Mouse (Mus musculus): ENCODE data around the gene Aloxe3. TPM values are rescaled to one million over a fixed set of nuclear protein-coding genes. Genes with fewer than 3 reads are reported as not detected.

Gene Aloxe3
- polyA plus RNA-seq, 1 experiment from 2014 or later, result 0.29 TPM

DNA sequence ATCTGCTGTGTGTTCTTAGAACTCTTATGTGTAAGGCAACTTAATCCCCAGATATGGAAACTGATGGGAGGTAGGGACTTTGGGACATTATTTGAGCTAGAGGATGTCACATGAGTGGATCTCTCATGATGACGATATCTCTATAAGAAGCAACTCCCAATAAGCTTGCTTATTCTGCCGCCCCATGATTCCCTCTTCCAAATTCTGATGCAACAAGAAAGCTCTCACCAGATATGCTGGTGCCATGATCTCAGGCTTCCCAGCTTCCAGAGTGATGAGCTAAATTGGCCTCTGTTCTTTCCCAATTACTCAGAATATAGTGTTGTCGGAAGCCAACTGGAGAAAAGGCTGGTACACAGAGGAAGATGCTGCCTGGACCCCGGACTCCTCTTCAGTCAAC, 13.8 kb upstream of the Aloxe3 start:
- no peak for ATAC-seq
- Histone ChIP-seq H3K27ac (no peak overlapping the region), H3K4me2 (replicated peaks) (no peak overlapping the region), H3K4me1 (replicated peaks) (0 out of 2 replicates have a peak, but pooled peaks cover 12% of the 10 kb centered on the region), H3K27me3 (replicated peaks) (no peaks in the 10 kb centered on the region), H3K9me3 (no peaks in the 10 kb centered on the region), H3K4me3 (replicated peaks) (no peak overlapping the region), H3K9ac (no peak overlapping the region), H3K36me3 (peaks cover 19% of the 10 kb centered on the region)
- WGBS, result 61% methylated on average over 4 of the region's 4 CpGs

GRCm38 (mm10) chr11:69114018-69114417, 11.7 kb upstream of the Aloxe3 start:
- H3K9ac ChIP-seq, result no peak overlapping the region
- no peak overlapping the region for H3K4me2 ChIP-seq (replicated peaks)
- ATAC-seq, result no peak
- no peak overlapping the region for H3K27ac ChIP-seq
- no peak overlapping the region for H3K4me3 ChIP-seq (replicated peaks)
- H3K9me3 ChIP-seq, result no peaks in the 10 kb centered on the region
- H3K36me3 ChIP-seq, result peaks cover 2% of the 10 kb centered on the region
- peaks cover 20% of the 10 kb centered on the region for H3K4me1 ChIP-seq (replicated peaks)
- H3K27me3 ChIP-seq (replicated peaks), result no peaks in the 10 kb centered on the region
- WGBS, result 71% methylated on average over 3 of the region's 3 CpGs

DNA sequence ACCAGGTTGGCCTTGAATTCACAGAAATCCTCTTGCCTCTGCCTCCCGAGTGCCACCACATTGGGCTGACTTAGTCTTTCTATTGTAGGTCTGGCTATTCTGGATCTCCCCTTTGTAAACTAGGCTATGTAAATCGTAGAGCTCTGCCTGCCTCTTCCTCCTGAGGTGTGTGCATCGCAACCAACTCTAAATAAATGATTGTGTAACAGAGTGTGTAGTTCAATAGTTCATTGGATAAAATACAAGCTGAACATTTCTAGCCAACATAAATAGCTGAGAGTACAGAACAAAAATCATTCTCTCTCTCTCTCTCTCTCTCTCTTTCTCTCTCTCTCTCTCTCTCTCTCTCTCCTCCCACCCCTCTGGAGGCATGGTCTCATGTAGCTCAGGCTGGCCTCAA, 11.1 kb upstream of the Aloxe3 start:
- Histone ChIP-seq H3K4me3 (replicated peaks) (no peak overlapping the region), H3K9me3 (no peaks in the 10 kb centered on the region), H3K4me2 (replicated peaks) (no peak overlapping the region), H3K36me3 (no peaks in the 10 kb centered on the region), H3K27ac (no peak overlapping the region), H3K27me3 (replicated peaks) (no peaks in the 10 kb centered on the region), H3K4me1 (replicated peaks) (peaks cover 21% of the 10 kb centered on the region), H3K9ac (no peak overlapping the region)
- 83% methylated on average over 3 of the region's 3 CpGs for WGBS
- no peak for ATAC-seq

DNA sequence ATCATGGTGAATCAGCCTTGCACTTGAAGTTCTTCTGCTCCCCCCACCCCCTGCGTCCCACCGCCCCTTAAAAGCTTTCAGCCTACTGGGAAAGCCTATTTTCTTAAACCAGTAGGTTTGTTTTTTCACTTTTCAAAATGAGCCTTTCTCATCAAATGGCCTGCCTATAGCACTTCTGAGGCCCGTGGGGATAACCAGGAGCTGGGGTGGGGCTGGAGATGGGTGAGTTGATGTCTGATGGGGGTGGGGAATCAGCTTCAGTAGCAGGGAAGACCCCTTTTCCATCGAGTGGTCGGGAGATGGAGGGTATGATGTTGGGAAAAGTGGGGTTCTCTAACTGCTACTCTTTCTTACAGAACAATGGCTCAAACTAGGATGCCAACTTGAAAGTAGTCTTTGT, 8.9 kb upstream of the Aloxe3 start:
- 51% methylated on average over 5 of the region's 5 CpGs for WGBS

GRCm38 (mm10) chr11:69117737-69118695, 7.7 kb upstream of the Aloxe3 start:
- Histone ChIP-seq H3K27ac (peak overlapping the region; percentile 72), H3K4me2 (replicated peaks) (peak overlapping the region; percentile 86), H3K4me3 (replicated peaks) (peak overlapping the region; percentile 76), H3K27me3 (replicated peaks) (no peaks in the 10 kb centered on the region), H3K4me1 (replicated peaks) (peaks cover 37% of the 10 kb centered on the region), H3K36me3 (no peaks in the 10 kb centered on the region), H3K9me3 (no peaks in the 10 kb centered on the region), H3K9ac (peak overlapping the region; percentile 65)
- WGBS, result under 1% methylated on average over 45 of the region's 45 CpGs
- ATAC-seq, result peak; percentile 42

More for the DNA sequence above, 8.9 kb upstream of the Aloxe3 start:
- H3K27ac ChIP-seq, result no peak overlapping the region
- no peak for ATAC-seq
- H3K36me3 ChIP-seq, result no peaks in the 10 kb centered on the region
- no peaks in the 10 kb centered on the region for H3K9me3 ChIP-seq
- H3K9ac ChIP-seq, result no peak overlapping the region
- no peaks in the 10 kb centered on the region for H3K27me3 ChIP-seq (replicated peaks)
- peak overlapping the region; percentile 86; the same call in 1 of the 2 replicates for H3K4me2 ChIP-seq (replicated peaks)
- H3K4me3 ChIP-seq (replicated peaks), result no peak overlapping the region
- H3K4me1 ChIP-seq (replicated peaks), result peaks cover 35% of the 10 kb centered on the region

DNA sequence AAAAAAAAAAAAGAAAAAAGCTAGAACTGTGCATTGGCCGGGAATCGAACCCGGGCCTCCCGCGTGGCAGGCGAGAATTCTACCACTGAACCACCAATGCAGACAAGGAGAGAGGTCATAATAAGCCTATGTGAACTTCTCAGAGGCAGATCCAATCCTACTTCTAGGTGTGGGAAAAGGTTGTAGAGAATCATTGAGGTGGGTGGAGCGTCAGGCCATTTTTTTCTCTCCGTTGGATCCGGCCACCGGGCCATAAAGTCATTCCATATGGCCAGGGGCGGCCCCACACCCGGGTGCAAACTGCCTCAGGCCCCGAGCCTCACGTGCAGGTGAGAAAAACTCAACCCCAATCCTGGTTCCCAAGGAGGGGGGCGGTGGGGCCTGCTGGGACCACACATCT, 6.9 kb upstream of the Aloxe3 start:
- Histone ChIP-seq H3K36me3 (no peaks in the 10 kb centered on the region), H3K4me2 (replicated peaks) (peak overlapping the region; percentile 92), H3K9ac (peak overlapping the region; percentile 22; the same call in 1 of the 2 replicates), H3K4me3 (replicated peaks) (peak overlapping the region; percentile 76), H3K9me3 (no peaks in the 10 kb centered on the region), H3K4me1 (replicated peaks) (peaks cover 37% of the 10 kb centered on the region), H3K27ac (peak overlapping the region; percentile 72; the same call in 1 of the 2 replicates), H3K27me3 (replicated peaks) (no peaks in the 10 kb centered on the region)
- 0% methylated on average over 15 of the region's 15 CpGs for WGBS
- ATAC-seq, result peak; percentile 29

- Histone ChIP-seq H3K4me3 (replicated peaks) (peak overlapping the region; percentile 79), H3K4me2 (replicated peaks) (peak overlapping the region; percentile 92), H3K27me3 (replicated peaks) (no peaks in the 10 kb centered on the region), H3K9ac (peak overlapping the region; percentile 26; the same call in 1 of the 2 replicates), H3K4me1 (replicated peaks) (peaks cover 37% of the 10 kb centered on the region), H3K36me3 (no peaks in the 10 kb centered on the region), H3K27ac (no peak overlapping the region), H3K9me3 (no peaks in the 10 kb centered on the region)
- WGBS, result 49% methylated on average over 14 of the region's 14 CpGs
- ATAC-seq, result no peak
Observed at GRCm38 (mm10) chr11:69119446-69120155, 6.1 kb upstream of the Aloxe3 start.

DNA sequence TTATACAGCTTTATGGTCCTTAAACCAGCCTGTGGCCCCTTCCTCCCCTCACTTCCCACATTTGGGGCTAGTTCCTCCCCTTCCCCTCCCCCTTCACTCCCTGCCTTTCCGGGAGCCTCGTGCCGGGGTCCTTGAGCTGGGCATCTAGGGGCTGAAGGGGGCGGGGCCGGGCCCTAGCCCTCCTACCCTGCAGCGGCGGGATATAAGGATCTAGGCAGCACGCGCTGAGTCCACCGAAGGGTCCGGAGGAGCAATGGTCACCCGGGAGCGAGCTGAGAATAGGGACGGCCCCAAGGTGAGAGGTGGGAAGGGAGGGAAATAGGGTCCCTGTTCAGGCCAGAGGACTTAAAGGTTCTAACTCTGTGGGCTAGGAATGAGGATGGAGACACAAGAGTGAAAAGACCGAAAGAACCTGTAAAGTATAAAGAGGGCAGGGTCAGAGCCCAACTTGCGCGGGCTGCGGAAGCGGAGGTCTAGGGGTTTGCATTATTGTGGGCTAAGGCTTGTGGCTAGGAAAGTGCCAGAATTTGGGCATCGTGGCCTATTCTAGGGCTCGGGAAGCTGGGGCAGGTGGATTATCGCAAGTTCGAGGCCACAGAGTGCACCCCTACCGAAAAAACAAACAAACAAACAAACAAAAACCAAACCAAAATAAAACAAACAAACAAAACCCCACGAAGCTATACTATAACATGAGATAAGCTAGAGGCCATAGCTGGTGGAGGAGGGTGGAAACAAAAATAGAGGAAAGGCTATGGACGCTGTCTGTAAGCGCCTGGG, 5.3 kb upstream of the Aloxe3 start, which contains the start of gene Hes7:
TSS of gene Hes7 (plus strand) at position 184 of the 780 bp plus-strand sequence.
- H3K4me1 ChIP-seq (replicated peaks), result peaks cover 37% of the 10 kb centered on the region
- 3% methylated on average over 27 of the region's 27 CpGs for WGBS
- H3K27ac ChIP-seq, result peak within 1 kb of the TSS; percentile 93; the same call in 1 of the 2 replicates
- no peaks in the 10 kb centered on the region for H3K27me3 ChIP-seq (replicated peaks)
- H3K4me2 ChIP-seq (replicated peaks), result peak within 1 kb of the TSS; percentile 92
- peak within 1 kb of the TSS; percentile 78 for H3K9ac ChIP-seq
- H3K36me3 ChIP-seq, result no peaks in the 10 kb centered on the region
- ATAC-seq, result no peak
- no peaks in the 10 kb centered on the region for H3K9me3 ChIP-seq
- H3K4me3 ChIP-seq (replicated peaks), result peak within 1 kb of the TSS; percentile 79

DNA sequence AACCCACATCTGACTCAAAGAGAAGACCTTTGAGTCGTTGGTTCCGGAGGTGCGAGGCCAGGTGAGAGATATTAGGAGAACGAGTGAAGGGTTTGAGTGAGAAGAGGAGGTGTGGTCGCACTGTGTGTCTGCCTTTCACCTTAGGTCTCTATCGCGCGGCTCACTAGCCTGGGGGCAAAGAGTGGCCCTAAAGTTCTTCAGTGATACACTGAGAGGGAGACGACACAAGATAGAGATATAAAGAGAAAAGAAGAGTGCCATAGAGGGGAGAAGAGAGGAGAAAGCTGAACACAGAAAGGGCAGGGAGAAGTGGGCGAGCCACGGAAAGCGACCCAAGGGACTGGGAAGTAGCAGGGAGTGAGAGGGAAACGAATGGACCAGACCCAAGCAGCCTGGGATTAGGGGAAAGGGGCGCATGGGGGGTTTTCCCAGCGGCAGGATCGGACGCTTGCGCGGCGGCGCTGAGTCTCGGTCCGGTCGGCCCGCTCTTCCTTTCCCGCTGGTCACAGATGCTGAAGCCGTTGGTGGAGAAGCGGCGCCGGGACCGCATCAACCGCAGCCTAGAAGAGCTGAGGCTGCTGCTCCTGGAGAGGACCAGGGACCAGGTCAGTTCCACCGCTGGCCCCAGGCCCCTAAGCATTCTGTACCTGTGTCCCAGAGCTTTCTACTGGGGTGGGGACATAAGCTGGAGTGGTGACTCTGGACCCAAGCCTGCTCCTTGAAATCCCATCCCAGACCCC, 4.5 kb upstream of the Aloxe3 start:
- Histone ChIP-seq H3K4me1 (replicated peaks) (peaks cover 40% of the 10 kb centered on the region), H3K9ac (peak overlapping the region; percentile 78), H3K36me3 (no peaks in the 10 kb centered on the region), H3K4me3 (replicated peaks) (peak overlapping the region; percentile 79), H3K4me2 (replicated peaks) (peak overlapping the region; percentile 92), H3K9me3 (no peaks in the 10 kb centered on the region), H3K27ac (peak overlapping the region; percentile 93; the same call in 1 of the 2 replicates), H3K27me3 (replicated peaks) (no peaks in the 10 kb centered on the region)
- WGBS, result under 1% methylated on average over 33 of the region's 33 CpGs
- ATAC-seq, result no peak

- peaks cover 42% of the 10 kb centered on the region for H3K4me1 ChIP-seq (replicated peaks)
- no peaks in the 10 kb centered on the region for H3K36me3 ChIP-seq
- whole genome bisulfite sequencing, result under 1% methylated on average over 32 of the region's 32 CpGs
- ATAC-seq, result no peak
- H3K9ac ChIP-seq, result peak overlapping the region; percentile 78
- no peaks in the 10 kb centered on the region for H3K27me3 ChIP-seq (replicated peaks)
- no peaks in the 10 kb centered on the region for H3K9me3 ChIP-seq
- peak overlapping the region; percentile 92 for H3K4me2 ChIP-seq (replicated peaks)
- H3K4me3 ChIP-seq (replicated peaks), result peak overlapping the region; percentile 79
- peak overlapping the region; percentile 93 for H3K27ac ChIP-seq
Observed at GRCm38 (mm10) chr11:69121741-69122335, 3.9 kb upstream of the Aloxe3 start.

Measured in intestine, embryonic 15.5 days (tissue).